Mouse (Mus musculus): ENCODE results near the gene Spint5. TPM values are rescaled to one million over a fixed set of nuclear protein-coding genes. Genes with fewer than 3 reads are reported as not detected.
"Not testable (repeated sequence)": the region's sequence is repeated elsewhere in the genome, so short reads cannot be mapped to it uniquely, and the experiment has no call there.

The Spint5 gene
- polyA plus RNA-seq, 1 experiment from 2014 or later, result not detected

DNA sequence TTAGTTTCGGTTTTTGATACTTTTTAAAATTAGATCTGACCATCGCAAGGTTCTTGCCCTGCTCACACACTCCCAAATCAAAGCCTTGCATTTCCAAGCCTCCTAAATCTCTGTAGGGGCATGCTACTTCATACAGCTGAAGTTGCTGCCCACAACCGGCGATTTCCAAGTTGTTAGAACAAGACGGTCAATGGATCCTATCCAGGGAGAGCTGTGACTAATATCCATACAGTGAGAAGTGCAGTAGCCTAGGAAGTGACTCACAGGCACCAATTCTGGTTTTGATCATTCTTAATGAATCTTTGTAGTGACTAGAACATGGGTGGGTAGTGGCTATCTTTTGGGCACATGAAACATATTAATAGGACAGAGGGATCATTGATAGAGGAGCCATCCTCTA, 13.3 kb upstream of the Spint5 start:
- WGBS, result 94% methylated on average over 5 of the region's 5 CpGs
- no peak overlapping the region for H3K4me3 ChIP-seq
- H3K9me3 ChIP-seq, result no peaks in the 10 kb centered on the region
- no peaks in the 10 kb centered on the region for H3K36me3 ChIP-seq
- H3K4me2 ChIP-seq (replicated peaks), result no peak overlapping the region
- H3K27ac ChIP-seq, result no peak overlapping the region
- no peaks in the 10 kb centered on the region for H3K27me3 ChIP-seq
- no peak for ATAC-seq (ENCODE audit: insufficient number of reproducible peaks, insufficient read depth, low FRiP score, low TSS enrichment)
- no peak overlapping the region for H3K9ac ChIP-seq
- no peaks in the 10 kb centered on the region for H3K4me1 ChIP-seq

- Histone ChIP-seq H3K4me3 (no peak overlapping the region), H3K27me3 (no peaks in the 10 kb centered on the region), H3K9ac (no peak overlapping the region), H3K4me2 (replicated peaks) (no peak overlapping the region), H3K4me1 (no peaks in the 10 kb centered on the region), H3K36me3 (no peaks in the 10 kb centered on the region), H3K9me3 (no peaks in the 10 kb centered on the region), H3K27ac (no peak overlapping the region)
- 79% methylated on average over 5 of the region's 5 CpGs for WGBS
- no peak for ATAC-seq (ENCODE audit: insufficient number of reproducible peaks, insufficient read depth, low FRiP score, low TSS enrichment)
Observed at GRCm38 (mm10) chr2:164704235-164704634, 10.9 kb upstream of the Spint5 start.

- Histone ChIP-seq H3K9ac (no peak overlapping the region), H3K27ac (no peak overlapping the region), H3K4me2 (replicated peaks) (no peak overlapping the region), H3K4me1 (no peaks in the 10 kb centered on the region), H3K36me3 (no peaks in the 10 kb centered on the region), H3K4me3 (no peak overlapping the region), H3K9me3 (no peaks in the 10 kb centered on the region), H3K27me3 (no peaks in the 10 kb centered on the region)
- WGBS, result 91% methylated on average over 6 of the region's 6 CpGs
- no peak for ATAC-seq (ENCODE audit: insufficient number of reproducible peaks, insufficient read depth, low FRiP score, low TSS enrichment)
Observed at GRCm38 (mm10) chr2:164705328-164705727, 9.8 kb upstream of the Spint5 start.

DNA sequence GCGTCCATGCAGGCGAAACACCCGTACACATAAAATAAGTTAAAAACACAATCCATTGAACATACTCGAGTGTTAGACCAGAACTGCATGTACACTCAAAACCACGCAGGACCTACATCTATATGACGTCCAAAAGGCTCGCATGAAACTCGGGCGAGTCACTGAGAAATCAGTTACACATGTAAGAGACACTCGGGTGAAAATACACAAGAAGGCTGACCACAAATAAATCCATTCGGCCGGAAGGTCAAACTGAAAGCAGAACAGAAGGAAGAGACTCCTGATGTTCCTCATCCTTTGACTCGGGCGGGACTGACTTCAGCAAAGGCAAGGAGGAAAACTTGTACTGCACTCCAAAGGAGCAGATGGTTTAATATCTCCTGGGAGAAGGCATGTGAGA, 9.1 kb upstream of the Spint5 start:
- ATAC-seq (ENCODE audit: insufficient number of reproducible peaks, insufficient read depth, low FRiP score, low TSS enrichment), result no peak

DNA sequence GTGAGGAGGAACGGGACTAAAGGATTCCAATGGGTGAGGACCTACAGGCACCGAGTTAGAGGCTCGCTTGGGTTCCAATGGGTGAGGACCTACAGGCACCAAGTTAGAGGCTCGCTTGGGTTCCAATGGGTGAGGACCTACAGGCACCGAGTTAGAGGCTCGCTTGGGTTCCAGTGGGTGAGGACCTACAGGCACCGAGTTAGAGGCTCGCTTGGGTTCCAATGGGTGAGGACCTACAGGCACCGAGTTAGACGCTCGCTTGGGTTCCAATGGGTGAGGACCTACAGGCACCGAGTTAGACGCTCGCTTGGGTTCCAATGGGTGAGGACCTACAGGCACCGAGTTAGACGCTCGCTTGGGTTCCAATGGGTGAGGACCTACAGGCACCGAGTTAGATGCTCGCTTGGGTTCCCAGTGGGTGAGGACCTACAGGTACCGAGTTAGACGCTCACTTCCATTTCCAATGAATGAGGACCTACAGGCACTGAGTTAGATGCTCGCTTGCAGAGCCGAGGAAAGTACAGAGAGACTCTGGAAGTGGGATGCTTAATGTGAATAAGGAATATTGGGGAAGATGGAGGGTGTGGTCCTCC, 1.2 kb downstream of the Spint5 start:
- not testable (repeated sequence) for ATAC-seq (ENCODE audit: insufficient number of reproducible peaks, insufficient read depth, low FRiP score, low TSS enrichment); H3K9ac ChIP-seq; H3K36me3 ChIP-seq; H3K4me1 ChIP-seq; H3K4me2 ChIP-seq (replicated peaks); H3K27me3 ChIP-seq; H3K9me3 ChIP-seq; H3K4me3 ChIP-seq; H3K27ac ChIP-seq
- WGBS, result 90% methylated on average over 23 of the region's 23 CpGs

More for the DNA sequence above, 9.1 kb upstream of the Spint5 start:
- no peaks in the 10 kb centered on the region for H3K4me1 ChIP-seq
- WGBS, result 87% methylated on average over 14 of the region's 14 CpGs
- H3K27ac ChIP-seq, result no peak overlapping the region
- no peak overlapping the region for H3K4me2 ChIP-seq (replicated peaks)
- H3K9ac ChIP-seq, result no peak overlapping the region
- no peaks in the 10 kb centered on the region for H3K9me3 ChIP-seq
- no peaks in the 10 kb centered on the region for H3K27me3 ChIP-seq
- H3K36me3 ChIP-seq, result no peaks in the 10 kb centered on the region
- H3K4me3 ChIP-seq, result no peak overlapping the region

DNA sequence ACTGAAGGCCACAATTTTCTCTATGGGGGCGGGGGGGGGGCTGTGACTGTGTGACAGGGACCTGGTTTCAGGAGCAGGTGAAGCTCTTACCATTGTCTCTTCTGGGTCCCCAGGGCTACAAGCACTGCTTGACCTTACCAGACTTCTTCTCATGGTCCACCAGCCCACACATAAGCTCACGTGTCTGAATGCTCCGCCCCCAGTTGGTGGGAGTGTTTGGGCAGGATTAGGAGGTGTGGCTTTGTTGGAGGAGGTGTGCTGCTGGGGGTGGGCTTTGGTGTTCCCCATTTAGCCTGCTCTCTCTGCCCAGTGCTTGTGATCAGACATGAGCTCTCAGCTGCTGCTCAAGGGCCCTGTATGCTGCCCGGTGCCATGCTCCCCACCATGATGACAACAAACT, 8.2 kb downstream of the Spint5 start:
- Histone ChIP-seq H3K9ac (no peak overlapping the region), H3K4me2 (replicated peaks) (no peak overlapping the region), H3K27ac (no peak overlapping the region), H3K9me3 (no peaks in the 10 kb centered on the region), H3K4me3 (no peak overlapping the region), H3K27me3 (no peaks in the 10 kb centered on the region), H3K36me3 (no peaks in the 10 kb centered on the region), H3K4me1 (no peaks in the 10 kb centered on the region; the same call in 1 of the 2 replicates)
- 48% methylated on average over 4 of the region's 4 CpGs for WGBS
- ATAC-seq (ENCODE audit: insufficient number of reproducible peaks, insufficient read depth, low FRiP score, low TSS enrichment), result no peak

DNA sequence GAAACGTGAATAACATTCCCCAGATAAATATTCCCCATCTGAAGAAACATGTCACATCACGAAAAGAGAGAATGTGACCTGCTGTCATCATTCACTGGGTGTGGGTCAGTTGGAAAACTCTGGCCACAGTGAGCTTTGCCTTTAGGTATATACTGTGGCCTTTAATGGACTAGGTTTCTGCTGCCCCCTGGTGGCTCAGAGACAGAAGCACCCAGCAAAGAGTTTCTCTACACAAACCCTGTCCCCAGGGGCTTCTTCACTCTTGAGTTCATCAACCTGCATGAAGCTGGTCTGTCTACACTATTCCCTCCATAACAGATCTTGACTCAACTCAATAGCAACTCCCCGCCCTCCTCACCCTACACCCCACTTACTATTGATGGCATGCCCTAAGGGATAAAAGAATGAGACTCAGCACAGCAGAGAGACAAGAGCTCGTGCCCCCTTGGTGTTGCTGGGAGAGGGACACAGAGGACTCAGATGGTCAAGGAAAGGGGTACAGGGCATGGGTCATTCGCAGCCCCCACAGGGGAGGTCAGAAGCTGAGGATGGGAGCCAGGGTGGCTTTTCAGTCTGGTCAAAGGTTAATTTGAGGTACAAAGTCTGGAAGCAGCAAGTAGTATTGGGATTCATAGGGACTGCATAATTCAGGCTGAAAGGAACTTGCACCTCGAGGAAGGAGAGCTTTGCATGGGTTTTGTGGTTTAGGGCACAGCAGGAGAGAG, 11.0 kb downstream of the Spint5 start:
- no peak overlapping the region for H3K9ac ChIP-seq
- WGBS, result 20% methylated on average over 6 of the region's 6 CpGs
- no peak for ATAC-seq (ENCODE audit: insufficient number of reproducible peaks, insufficient read depth, low FRiP score, low TSS enrichment)
- no peaks in the 10 kb centered on the region for H3K36me3 ChIP-seq
- H3K27me3 ChIP-seq, result no peaks in the 10 kb centered on the region
- H3K9me3 ChIP-seq, result no peaks in the 10 kb centered on the region
- H3K27ac ChIP-seq, result no peak overlapping the region
- no peak overlapping the region for H3K4me2 ChIP-seq (replicated peaks)
- H3K4me3 ChIP-seq, result no peak overlapping the region
- no peaks in the 10 kb centered on the region for H3K4me1 ChIP-seq

DNA sequence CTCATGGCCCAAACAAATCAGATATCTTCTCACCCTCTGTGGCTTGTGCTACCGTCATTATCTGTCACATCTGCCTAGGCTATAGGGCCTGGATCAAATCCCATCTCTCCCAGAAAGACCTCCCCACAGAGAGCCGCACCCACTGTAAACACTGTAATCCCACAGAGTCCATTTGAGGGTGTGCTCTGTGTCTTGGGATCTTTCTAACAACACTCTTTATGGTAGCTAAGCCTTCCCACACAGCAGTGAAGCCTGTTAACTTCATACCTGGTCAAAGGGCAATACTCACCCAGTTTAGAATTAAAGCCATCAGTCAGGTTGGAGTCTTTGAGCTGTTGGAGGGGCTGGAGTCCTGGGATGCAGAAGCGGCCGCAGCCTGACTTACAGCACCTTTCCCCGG, 16.6 kb downstream of the Spint5 start:
- Histone ChIP-seq H3K9me3 (no peaks in the 10 kb centered on the region), H3K4me1 (no peaks in the 10 kb centered on the region), H3K4me2 (replicated peaks) (no peak overlapping the region), H3K27me3 (no peaks in the 10 kb centered on the region), H3K4me3 (no peak overlapping the region), H3K36me3 (no peaks in the 10 kb centered on the region), H3K27ac (no peak overlapping the region), H3K9ac (no peak overlapping the region)
- 78% methylated on average over 5 of the region's 5 CpGs for WGBS
- no peak for ATAC-seq (ENCODE audit: insufficient number of reproducible peaks, insufficient read depth, low FRiP score, low TSS enrichment)

GRCm38 (mm10) chr2:164733259-164733658, 18.2 kb downstream of the Spint5 start:
- Histone ChIP-seq H3K9ac (no peak overlapping the region), H3K27ac (no peak overlapping the region), H3K4me2 (replicated peaks) (no peak overlapping the region), H3K36me3 (no peaks in the 10 kb centered on the region), H3K27me3 (no peaks in the 10 kb centered on the region), H3K4me1 (no peaks in the 10 kb centered on the region), H3K4me3 (no peak overlapping the region), H3K9me3 (no peaks in the 10 kb centered on the region)
- 89% methylated on average over 2 of the region's 2 CpGs for WGBS
- no peak for ATAC-seq (ENCODE audit: insufficient number of reproducible peaks, insufficient read depth, low FRiP score, low TSS enrichment)

DNA sequence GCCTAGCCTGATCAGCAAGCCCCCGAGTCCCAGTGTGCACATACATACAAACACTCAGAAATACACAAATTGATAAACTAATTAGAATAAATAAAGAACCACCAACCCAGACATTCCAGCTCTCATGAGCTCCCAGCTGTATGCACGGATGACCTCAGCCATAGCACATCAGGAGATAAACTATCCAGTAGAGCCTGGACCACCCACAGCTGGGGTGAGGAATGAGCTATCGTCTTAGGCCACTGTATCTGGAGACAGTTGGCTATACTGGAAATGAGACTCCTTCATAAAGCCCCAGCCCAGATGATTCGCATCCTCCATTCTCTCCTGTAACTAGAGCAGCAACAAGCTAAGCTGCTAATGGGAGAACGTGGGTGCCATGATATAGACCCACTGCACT, 19.7 kb downstream of the Spint5 start:
- ATAC-seq (ENCODE audit: insufficient number of reproducible peaks, insufficient read depth, low FRiP score, low TSS enrichment), result no peak
- no peak overlapping the region for H3K27ac ChIP-seq
- 87% methylated on average over 5 of the region's 5 CpGs for WGBS
- H3K4me3 ChIP-seq, result no peak overlapping the region
- H3K36me3 ChIP-seq, result no peaks in the 10 kb centered on the region
- H3K27me3 ChIP-seq, result no peaks in the 10 kb centered on the region
- H3K9me3 ChIP-seq, result no peaks in the 10 kb centered on the region
- H3K4me1 ChIP-seq, result no peaks in the 10 kb centered on the region
- H3K4me2 ChIP-seq (replicated peaks), result no peak overlapping the region
- H3K9ac ChIP-seq, result no peak overlapping the region

- Histone ChIP-seq H3K4me1 (no peaks in the 10 kb centered on the region), H3K9me3 (no peaks in the 10 kb centered on the region), H3K27me3 (no peaks in the 10 kb centered on the region), H3K9ac (no peak overlapping the region), H3K4me2 (replicated peaks) (no peak overlapping the region), H3K36me3 (no peaks in the 10 kb centered on the region), H3K4me3 (no peak overlapping the region), H3K27ac (no peak overlapping the region)
- WGBS, result 83% methylated on average over 5 of the region's 5 CpGs
- ATAC-seq (ENCODE audit: insufficient number of reproducible peaks, insufficient read depth, low FRiP score, low TSS enrichment), result no peak
Observed at GRCm38 (mm10) chr2:164735446-164735845, 20.3 kb downstream of the Spint5 start.

- ATAC-seq (ENCODE audit: insufficient number of reproducible peaks, insufficient read depth, low FRiP score, low TSS enrichment), result no peak
- 73% methylated on average over 3 of the region's 3 CpGs for WGBS
- Histone ChIP-seq H3K4me3 (no peak overlapping the region), H3K36me3 (no peaks in the 10 kb centered on the region), H3K27me3 (no peaks in the 10 kb centered on the region), H3K27ac (no peak overlapping the region), H3K9ac (no peak overlapping the region), H3K4me1 (no peaks in the 10 kb centered on the region), H3K4me2 (replicated peaks) (no peak overlapping the region), H3K9me3 (no peaks in the 10 kb centered on the region)
Observed at GRCm38 (mm10) chr2:164737377-164738090, 22.4 kb downstream of the Spint5 start.
